Mouse (Mus musculus) stomach, embryonic 14.5 days (tissue): ENCODE data around the gene Olfr1065. TPM values are rescaled to one million over a fixed set of nuclear protein-coding genes. Genes with fewer than 3 reads are reported as not detected.
"Not testable (repeated sequence)": the region's sequence is repeated elsewhere in the genome, so short reads cannot be mapped to it uniquely, and the experiment has no call there.

Experiments
- ATAC-seq: fragments of 200-750 bp; cut with Nextera tagmentation; 2 replicates; pipeline ENCODE4 v1.8.0; 2017; ENCODE audit warnings: low read depth, moderate TSS enrichment; ENCODE audit not compliant: insufficient number of reproducible peaks, insufficient read depth, low FRiP score
- H3K27ac ChIP-seq: fragments of 300-500 bp; sonication (generic); 2 replicates; pipeline ENCODE4 v1.5.1; 2014; ENCODE audit warnings: mild to moderate bottlenecking, low read length, moderate library complexity, mixed read lengths
- H3K27me3 ChIP-seq: fragments of 300-500 bp; sonication (generic); 2 replicates; pipeline ENCODE4 v1.6.1; 2014; ENCODE audit warnings: low read length, control low read depth, mixed read lengths; ENCODE audit not compliant: control insufficient read depth, insufficient read depth
- H3K36me3 ChIP-seq: fragments of 300-500 bp; sonication (generic); 2 replicates; pipeline ENCODE4 v1.6.1; 2014; ENCODE audit warnings: mild to moderate bottlenecking, control low read depth, low read length, moderate library complexity, mixed read lengths; ENCODE audit not compliant: control insufficient read depth, insufficient read depth
- H3K4me1 ChIP-seq: fragments of 300-500 bp; sonication (generic); 2 replicates; pipeline ENCODE4 v1.6.1; 2014; ENCODE audit warnings: low read length, control low read depth, mixed read lengths; ENCODE audit not compliant: control insufficient read depth, insufficient read depth
- H3K4me2 ChIP-seq: fragments of 300-500 bp; sonication (generic); replicated peaks from 2 replicates; pipeline ENCODE4 v1.6.1; 2014; ENCODE audit warnings: low read depth, low read length, control low read depth
- H3K4me3 ChIP-seq: fragments of 300-500 bp; sonication (generic); 2 replicates; pipeline ENCODE4 v1.5.1; 2014; ENCODE audit warnings: low read depth, low read length, control low read depth
- H3K9ac ChIP-seq: fragments of 300-500 bp; sonication (generic); replicated peaks from 2 replicates; pipeline ENCODE4 v1.6.1; 2014; ENCODE audit warnings: low read depth, mild to moderate bottlenecking, control low read depth, low read length, moderate library complexity, mixed read lengths
- H3K9me3 ChIP-seq: fragments of 300-500 bp; sonication (generic); 2 replicates; pipeline ENCODE4 v1.6.1; 2016; ENCODE audit warnings: low read depth, low read length, control low read depth; ENCODE audit not compliant: control insufficient read depth
- WGBS: fragments of 180-500 bp; shearing (Covaris S2); extraction: QIAGEN DNeasy Blood & Tissue Kit; methylation state at CpG from one replicate; pipeline ENCODE4 v1.1.7; 2014; 5-methylcytosine and 5-hydroxymethylcytosine counted together
- polyA plus RNA-seq: library from polyadenylated mRNA; unstranded; fragments of >200 nt; fragmentation: Nextera tagmentation; extraction: Ambion mirVana; gene quantifications from 2 replicates; pipeline ENCODE4 v1.2.1, GENCODE M21; 2014

Gene Olfr1065
- polyA plus RNA-seq = not detected in 2 replicates

DNA sequence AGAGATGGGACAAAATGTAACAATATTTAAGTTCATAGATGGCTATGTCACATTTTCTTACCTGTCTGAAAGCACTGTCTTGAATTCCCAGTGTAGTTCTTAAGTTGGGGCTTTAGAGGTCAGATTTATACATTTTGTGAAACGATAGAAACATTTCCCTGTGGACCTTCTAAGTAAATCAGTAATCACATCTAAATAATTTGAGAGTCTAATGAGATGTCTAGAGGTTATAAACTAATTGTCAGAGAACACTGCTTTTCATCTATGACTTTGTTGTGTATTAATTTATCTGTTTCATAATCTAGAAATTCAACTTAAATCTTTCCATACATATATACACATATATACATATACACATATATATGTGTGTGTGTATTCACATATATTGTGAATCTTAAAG is at the start of gene Olfr1065:
Gene Olfr1065 (minus strand): TSS at position 101 of the 400 bp plus-strand sequence.
- H3K9ac ChIP-seq, H3K27ac ChIP-seq, ATAC-seq, H3K9me3 ChIP-seq, H3K36me3 ChIP-seq, H3K4me1 ChIP-seq, H3K4me2 ChIP-seq, H3K27me3 ChIP-seq, H3K4me3 ChIP-seq: not testable (repeated sequence)
- no CpG with 5 or more reads among the region's 1 CpGs for WGBS

DNA sequence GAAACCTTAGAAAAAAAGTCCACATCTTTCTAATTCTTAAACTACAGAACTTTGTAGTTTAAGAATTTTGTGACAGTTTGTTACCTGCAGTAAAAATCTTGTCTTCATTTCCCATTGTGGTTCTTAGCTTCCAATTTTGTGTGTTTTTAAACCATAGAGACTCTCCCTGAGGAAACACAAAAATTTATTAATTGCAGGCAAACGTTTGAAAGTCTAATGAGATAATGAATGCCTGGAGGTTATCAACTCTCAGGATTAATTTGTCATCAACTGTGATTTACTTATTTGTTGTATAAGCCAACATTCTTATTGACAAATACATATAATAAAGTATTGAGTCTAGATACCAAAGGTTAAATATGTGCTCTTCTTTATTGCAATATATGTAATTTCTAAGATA is 36.9 kb upstream of the Olfr1065 start, which contains the start of gene Olfr228:
Gene Olfr228 (minus strand): TSS at position 101 of the 400 bp plus-strand sequence.
- no peak within 1 kb of the TSS for H3K4me3 ChIP-seq
- no peaks in the 10 kb centered on the region for H3K9me3 ChIP-seq
- WGBS = 35% methylated on average over 1 of the region's 1 CpGs
- no peak within 1 kb of the TSS for H3K9ac ChIP-seq
- H3K4me1 ChIP-seq = no peaks in the 10 kb centered on the region
- H3K36me3 ChIP-seq = no peaks in the 10 kb centered on the region
- no peaks in the 10 kb centered on the region for H3K27me3 ChIP-seq
- H3K4me2 ChIP-seq = no peak within 1 kb of the TSS
- no peak for ATAC-seq
- no peak within 1 kb of the TSS for H3K27ac ChIP-seq

DNA sequence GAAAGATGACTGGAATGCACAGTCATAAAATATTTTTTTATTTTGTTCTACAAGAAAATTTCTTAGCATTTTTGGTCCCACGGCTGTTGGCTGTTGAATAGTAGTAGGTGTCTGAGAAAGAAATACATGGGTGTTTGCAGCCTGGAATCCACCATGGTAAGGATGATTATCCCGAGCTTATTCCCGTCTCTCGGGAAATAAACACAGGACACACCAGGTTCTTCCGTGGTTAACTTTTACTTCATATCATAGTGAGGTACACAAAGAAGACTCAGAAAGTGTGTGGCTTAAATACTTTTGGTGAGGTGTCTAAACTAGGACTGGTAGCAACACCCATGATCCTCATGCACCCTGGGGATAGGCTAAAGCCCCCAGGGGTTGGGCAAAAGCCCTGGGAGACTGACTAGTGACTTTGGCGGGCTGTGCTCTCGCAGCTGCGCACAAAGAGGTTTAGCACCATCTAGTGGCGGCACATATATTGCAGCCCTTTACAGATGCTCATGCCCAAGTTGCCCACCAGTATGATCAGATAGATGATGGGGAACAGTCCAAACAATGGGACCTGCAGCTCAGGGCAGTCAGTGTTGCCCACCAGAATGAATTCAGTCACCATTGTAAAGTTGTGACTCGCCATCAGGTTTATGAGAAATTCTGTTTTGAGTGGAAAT is 14.2 kb upstream of the Olfr1065 start:
- Histone ChIP-seq H3K4me1 (no peaks in the 10 kb centered on the region), H3K27ac (no peak overlapping the region), H3K9ac (no peak overlapping the region), H3K4me3 (no peak overlapping the region), H3K27me3 (no peaks in the 10 kb centered on the region), H3K4me2 (0 out of 2 replicates have a peak overlapping the region, but pooled peaks have one; percentile 14), H3K36me3 (no peaks in the 10 kb centered on the region), H3K9me3 (no peaks in the 10 kb centered on the region)
- 31% methylated on average over 10 of the region's 10 CpGs for WGBS
- no peak for ATAC-seq

DNA sequence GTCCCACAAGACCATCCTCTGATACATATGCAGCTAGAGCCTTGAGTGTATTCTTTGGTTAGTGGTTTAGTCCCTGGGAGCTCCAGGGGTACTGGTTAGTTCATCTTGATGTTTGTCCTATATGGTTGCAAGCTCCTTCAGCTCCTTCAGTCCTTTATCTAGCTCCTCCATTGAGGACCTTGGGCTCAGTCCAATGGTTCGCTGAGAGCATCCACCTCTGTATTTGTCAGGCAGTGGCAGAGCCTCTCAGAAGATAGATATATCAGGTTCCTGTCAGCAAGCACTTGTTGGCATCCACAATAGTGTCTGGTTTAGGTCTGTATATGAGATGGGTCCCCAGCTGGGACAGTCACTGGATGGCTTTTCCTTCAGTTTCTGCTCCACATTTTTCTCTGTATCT is 10.0 kb upstream of the Olfr1065 start:
- WGBS = 78% methylated on average over 1 of the region's 1 CpGs
- ATAC-seq = no peak

DNA sequence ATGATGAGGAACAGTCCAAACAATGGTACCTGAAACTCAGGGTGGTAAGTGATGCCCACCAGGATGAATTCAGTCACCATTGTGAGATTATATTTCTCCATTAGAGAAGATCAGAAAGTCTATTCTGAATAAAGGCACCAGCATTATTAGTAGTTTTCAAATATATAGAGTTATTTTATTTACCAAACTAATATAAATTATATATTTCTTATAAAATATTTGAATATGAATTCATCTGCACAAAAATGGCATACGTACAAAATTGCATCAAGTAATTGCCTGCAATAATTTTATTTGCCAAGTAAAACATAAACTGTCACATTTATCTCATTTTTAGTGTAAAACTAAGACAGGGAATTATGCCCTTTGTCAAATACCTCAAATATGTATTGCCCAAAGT is 5.8 kb upstream of the Olfr1065 start, which contains the start of gene Olfr1066:
Gene Olfr1066 (minus strand): TSS at position 101 of the 400 bp plus-strand sequence.
- H3K4me1 ChIP-seq = no peaks in the 10 kb centered on the region
- H3K27ac ChIP-seq = no peak within 1 kb of the TSS
- H3K4me2 ChIP-seq = no peak within 1 kb of the TSS
- no peaks in the 10 kb centered on the region for H3K36me3 ChIP-seq
- no peak within 1 kb of the TSS for H3K4me3 ChIP-seq
- no peak within 1 kb of the TSS for H3K9ac ChIP-seq
- WGBS = 89% methylated on average over 1 of the region's 1 CpGs
- ATAC-seq = no peak
- H3K9me3 ChIP-seq = no peaks in the 10 kb centered on the region
- H3K27me3 ChIP-seq = no peaks in the 10 kb centered on the region

More for the DNA sequence above, 10.0 kb upstream of the Olfr1065 start:
- no peaks in the 10 kb centered on the region for H3K36me3 ChIP-seq
- no peak overlapping the region for H3K27ac ChIP-seq
- H3K9me3 ChIP-seq = no peaks in the 10 kb centered on the region
- H3K4me1 ChIP-seq = no peaks in the 10 kb centered on the region
- no peak overlapping the region for H3K4me3 ChIP-seq
- no peak overlapping the region for H3K4me2 ChIP-seq
- H3K9ac ChIP-seq = no peak overlapping the region
- H3K27me3 ChIP-seq = no peaks in the 10 kb centered on the region

DNA sequence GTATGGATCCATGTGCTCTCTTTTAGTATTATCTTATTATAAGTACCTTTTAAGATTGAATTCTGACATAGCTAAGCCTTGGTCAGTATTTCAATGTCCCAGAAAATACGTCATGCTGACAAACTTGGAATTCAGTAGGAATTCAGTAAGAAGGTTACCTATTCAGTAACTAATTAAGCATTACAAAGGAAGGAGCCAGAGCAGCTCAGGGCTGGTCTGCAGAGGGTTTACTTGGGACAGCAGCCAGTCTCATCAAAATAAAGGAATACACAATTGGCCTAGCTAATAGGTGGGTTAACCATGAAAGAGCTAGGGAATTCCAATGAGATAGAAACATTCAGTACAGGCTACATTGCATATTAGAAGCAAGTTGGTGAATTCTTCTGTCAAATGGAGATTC is 8.3 kb downstream of the Olfr1065 start:
- not testable (repeated sequence) for H3K27ac ChIP-seq, H3K9ac ChIP-seq, H3K4me2 ChIP-seq, H3K27me3 ChIP-seq, H3K36me3 ChIP-seq, H3K4me1 ChIP-seq, ATAC-seq, H3K4me3 ChIP-seq, H3K9me3 ChIP-seq
- WGBS = 70% methylated on average over 1 of the region's 1 CpGs

DNA sequence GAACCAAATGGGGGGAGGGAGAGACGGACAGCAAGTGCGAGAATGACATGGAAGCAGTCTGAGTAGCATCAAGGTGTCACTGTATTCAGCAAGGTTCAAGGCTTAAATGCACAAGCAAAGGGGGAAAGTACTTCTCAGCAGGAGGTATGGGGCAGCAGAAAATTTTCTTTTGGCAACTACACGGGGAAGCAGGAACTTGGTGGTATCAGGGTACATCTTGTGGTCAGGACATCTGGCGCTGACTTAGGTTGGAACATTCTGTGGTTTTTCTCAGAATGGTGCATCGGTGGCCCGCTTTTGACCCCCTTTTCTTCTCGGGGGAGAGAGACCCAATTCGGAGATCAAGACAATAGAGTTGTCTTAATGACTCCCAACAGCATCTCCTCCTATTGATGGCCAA is 21.9 kb downstream of the Olfr1065 start:
- not testable (repeated sequence) for H3K27ac ChIP-seq, H3K4me1 ChIP-seq, H3K4me2 ChIP-seq, H3K9ac ChIP-seq, H3K9me3 ChIP-seq, H3K27me3 ChIP-seq, H3K36me3 ChIP-seq, H3K4me3 ChIP-seq, ATAC-seq
- WGBS = 86% methylated on average over 8 of the region's 8 CpGs

DNA sequence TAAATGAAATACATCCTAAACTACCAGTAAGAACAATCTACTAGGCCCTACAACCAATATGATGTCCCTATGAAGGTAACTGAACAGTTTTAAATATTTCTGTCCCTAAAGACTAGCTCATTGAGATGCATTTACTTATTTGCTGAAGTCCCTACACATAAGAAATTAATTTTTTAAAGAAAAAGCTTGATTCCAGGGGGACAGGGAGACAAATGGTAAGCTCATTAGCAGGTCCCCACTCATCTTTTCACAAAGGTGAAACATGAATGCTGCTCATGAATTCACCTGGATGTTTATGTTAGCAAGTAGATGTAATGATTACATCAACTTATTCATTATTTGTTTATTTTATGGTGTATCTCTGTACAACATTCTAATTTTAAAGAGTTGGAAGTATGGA is 23.7 kb downstream of the Olfr1065 start, which contains the start of gene Olfr1062:
Gene Olfr1062 (minus strand): TSS at position 101 of the 400 bp plus-strand sequence.
- not testable (repeated sequence) for H3K4me1 ChIP-seq, H3K4me3 ChIP-seq, ATAC-seq, H3K36me3 ChIP-seq, H3K27ac ChIP-seq, H3K4me2 ChIP-seq, H3K9me3 ChIP-seq, H3K9ac ChIP-seq, H3K27me3 ChIP-seq

DNA sequence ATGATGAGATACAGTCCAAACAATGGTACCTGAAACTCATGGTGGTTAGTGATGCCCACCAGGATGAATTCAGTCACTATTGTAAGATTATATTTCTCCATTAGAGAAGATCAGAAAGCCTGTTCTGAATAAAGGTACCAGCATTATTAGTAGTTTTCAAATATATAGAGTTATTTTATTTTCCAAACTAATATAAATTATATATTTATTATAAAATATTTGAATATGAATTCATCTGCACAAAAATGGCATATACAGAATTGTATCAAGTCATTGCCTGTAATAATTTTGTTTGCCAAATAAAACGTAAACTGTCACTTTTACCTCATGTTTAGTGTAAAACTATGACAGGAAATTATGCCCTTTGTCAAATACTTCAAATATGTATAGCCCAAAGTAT is 36.4 kb downstream of the Olfr1065 start, which contains the start of gene Olfr1061:
Gene Olfr1061 (minus strand): TSS at position 101 of the 400 bp plus-strand sequence.
- WGBS = 80% methylated on average over 1 of the region's 1 CpGs
- Histone ChIP-seq H3K27me3 (no peaks in the 10 kb centered on the region), H3K27ac (no peak within 1 kb of the TSS), H3K36me3 (no peaks in the 10 kb centered on the region), H3K9me3 (no peaks in the 10 kb centered on the region), H3K4me3 (no peak within 1 kb of the TSS), H3K9ac (no peak within 1 kb of the TSS), H3K4me1 (no peaks in the 10 kb centered on the region), H3K4me2 (no peak within 1 kb of the TSS)
- ATAC-seq = no peak
